Mouse (Mus musculus) ovary, postnatal 14 days (tissue): ENCODE data around the gene Endov.

Experiments used
- DNase-seq: peaks from one replicate; pipeline ENCODE4 v3.0.0; 2022; ENCODE audit warnings: low spot score

Endov gene

GRCm38 (mm10) chr11:119516677-119517361 is 25.7 kb downstream of the Endov start:
- no peak for DNase-seq

- no peak for DNase-seq
These were observed 28.2 kb downstream of the Endov start for GRCm38 (mm10) chr11:119519387-119519786.

DNA sequence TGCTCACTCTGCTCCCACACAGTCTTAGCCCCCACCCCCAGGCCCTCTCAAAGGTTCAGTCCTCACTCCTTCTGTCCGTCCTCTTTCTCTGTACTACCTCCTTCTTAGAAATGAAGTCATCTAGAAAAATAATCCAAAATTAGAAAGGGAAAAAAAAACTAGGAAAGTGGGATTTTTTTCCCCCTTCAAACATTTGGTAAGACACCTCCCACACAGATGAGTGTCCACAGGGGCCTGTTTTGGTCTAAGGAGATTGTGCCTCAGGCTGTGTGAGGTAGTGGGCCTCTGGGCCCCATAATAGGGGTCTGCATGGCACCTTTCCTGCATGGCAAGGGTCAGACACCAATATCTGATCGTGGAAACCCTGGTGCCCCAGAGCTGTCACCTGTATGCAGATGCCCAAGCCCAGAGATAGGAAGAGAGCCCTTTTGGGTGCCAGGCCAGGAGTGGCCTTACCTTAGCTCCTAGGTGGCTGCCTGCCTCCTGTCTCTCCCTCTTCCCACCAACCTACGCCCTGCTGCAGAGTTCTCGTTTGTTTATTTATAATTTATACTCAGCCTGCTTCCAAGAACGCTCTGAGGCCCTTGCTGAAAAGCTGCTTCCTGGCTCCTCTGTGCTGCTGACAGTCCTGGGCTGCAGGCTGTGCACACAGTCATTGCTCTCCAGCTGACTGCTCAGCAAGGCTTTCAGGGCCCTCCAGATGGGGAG is 29.0 kb downstream of the Endov start:
- no peak for DNase-seq

DNA sequence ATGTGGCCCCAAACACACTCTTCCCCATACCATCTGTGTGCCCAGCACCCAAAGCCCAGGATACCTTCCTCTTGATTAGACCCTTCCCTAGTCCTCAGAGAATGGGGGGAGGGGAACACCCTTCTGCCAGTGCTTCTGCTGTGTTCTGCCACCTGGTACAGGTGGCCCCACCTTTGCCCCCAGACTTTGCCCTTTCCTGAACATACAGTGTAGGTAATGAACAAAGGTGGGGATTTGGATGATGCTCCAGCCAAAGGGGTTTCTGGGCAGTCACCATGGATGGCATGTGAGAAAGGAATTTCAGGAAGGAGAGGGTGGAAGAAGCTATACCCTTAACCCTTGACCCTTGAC is 29.5 kb downstream of the Endov start:
- DNase-seq: no peak

- DNase-seq: no peak
These were observed 31.0 kb downstream of the Endov start for GRCm38 (mm10) chr11:119521920-119522710.

GRCm38 (mm10) chr11:119522779-119523178 is 31.6 kb downstream of the Endov start:
- DNase-seq: no peak

GRCm38 (mm10) chr11:119523392-119523791 is 32.2 kb downstream of the Endov start:
- DNase-seq: no peak

DNA sequence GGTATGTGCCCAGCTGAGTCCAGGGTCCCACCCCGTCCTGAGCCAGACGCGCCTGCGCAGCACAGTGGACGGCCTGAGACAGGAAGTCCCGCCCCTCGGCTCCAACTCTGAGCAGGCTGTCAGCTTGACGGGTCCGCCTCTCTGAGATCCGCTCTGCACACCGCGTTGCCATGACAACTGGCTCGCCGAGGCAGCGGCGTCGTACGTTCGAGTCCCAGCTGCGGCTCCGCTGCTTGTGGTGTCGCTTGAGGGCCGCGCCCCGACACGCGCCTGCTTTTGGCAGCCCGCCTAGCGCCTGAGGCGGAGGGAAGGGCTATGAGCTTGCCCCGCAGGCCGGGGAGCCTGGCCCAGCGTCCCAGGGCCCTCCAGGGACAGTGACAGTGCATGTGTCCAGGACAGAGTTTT is 33.4 kb downstream of the Endov start:
- peak; percentile 72 for DNase-seq

DNA sequence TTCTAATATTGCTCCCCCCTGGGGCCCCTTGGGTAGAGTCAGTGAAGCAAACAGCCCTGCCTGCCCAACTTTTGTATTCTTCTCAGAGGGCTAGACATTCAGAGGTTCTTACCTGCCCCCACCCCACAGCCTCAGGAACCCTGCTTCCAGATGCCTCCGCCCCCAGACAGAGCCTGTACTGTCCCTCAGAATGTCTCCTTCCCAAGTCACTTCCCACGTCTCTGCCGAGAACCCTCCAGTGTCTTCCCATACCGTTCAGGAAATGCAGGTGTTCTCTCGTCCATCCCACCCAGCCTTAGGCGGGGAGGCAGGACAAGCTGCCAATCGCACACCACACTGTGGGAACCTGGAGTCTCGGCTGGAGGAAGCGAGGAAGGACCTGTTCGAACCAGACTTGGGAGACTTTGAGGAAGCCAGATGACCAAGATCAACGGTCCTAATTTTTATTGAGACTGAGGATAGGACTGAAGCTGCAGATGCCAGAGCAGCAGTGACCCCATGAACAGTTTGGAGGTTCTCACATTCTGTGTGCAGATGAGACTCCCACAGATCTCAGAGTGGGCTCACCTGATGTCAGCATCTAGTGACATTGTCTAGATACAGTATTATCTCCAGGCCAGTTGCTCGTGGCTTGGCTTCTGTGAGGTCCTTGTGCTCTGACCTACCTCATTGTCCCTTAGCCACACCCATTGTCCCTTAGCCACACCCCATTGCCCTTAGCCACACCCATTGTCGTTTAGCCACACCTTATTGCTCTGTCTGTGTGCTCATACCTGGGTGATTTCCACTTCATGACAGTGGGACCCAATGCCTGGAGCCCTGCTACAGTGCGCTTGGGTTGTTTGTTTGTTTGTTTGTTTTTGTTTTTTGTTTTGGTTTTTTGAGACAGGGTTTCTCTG is 35.2 kb downstream of the Endov start:
- DNase-seq: no peak

GRCm38 (mm10) chr11:119528930-119529329 is 37.8 kb downstream of the Endov start:
- DNase-seq: no peak

- no peak for DNase-seq
These were observed 41.3 kb downstream of the Endov start for GRCm38 (mm10) chr11:119532460-119532859.

- no peak for DNase-seq
These were observed 42.6 kb downstream of the Endov start for GRCm38 (mm10) chr11:119533745-119534144.

DNA sequence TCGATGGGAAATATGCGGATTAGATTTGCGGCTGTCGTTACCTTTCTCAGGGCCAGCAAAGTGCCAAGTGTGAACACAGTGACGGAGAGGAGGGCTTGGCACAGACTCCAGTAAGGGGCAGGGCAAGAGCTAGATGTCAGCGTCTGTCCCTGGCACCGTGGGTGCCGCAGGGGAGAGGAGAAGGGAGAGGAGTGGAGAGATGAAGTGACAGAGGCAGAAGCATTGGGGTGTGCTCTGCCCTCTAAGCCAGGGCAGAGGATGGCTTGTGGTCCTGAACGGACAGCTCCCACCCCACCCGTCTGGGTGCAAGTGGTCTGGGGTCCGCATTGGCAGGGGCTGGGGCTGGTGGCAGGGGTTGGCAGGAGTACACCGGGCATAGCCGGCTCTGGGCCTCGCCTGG is 48.8 kb downstream of the Endov start:
- DNase-seq: no peak

GRCm38 (mm10) chr11:119540560-119540959 is 49.4 kb downstream of the Endov start:
- no peak for DNase-seq

GRCm38 (mm10) chr11:119541082-119541481 is 49.9 kb downstream of the Endov start:
- no peak for DNase-seq

GRCm38 (mm10) chr11:119542371-119542770 is 51.2 kb downstream of the Endov start:
- DNase-seq: no peak

DNA sequence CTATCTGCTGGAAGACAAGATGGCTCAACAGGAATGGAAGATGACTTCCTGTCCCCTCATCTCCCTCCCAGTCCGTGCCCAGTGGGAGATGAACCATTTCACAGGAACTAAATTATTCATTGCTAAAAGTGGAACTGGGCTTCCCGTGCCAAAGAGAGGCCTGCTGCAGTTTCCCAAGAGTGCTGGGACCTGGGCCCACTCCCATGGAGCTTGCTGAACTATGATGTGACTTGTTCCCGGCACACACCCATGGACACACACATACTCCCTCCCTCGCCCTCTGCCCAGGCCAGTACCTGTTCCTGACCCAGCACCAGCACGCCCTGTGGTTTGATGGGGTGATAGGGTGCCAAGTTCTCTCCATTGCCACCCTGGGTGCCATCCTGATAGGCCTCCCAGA is 51.7 kb downstream of the Endov start:
- DNase-seq: no peak

DNA sequence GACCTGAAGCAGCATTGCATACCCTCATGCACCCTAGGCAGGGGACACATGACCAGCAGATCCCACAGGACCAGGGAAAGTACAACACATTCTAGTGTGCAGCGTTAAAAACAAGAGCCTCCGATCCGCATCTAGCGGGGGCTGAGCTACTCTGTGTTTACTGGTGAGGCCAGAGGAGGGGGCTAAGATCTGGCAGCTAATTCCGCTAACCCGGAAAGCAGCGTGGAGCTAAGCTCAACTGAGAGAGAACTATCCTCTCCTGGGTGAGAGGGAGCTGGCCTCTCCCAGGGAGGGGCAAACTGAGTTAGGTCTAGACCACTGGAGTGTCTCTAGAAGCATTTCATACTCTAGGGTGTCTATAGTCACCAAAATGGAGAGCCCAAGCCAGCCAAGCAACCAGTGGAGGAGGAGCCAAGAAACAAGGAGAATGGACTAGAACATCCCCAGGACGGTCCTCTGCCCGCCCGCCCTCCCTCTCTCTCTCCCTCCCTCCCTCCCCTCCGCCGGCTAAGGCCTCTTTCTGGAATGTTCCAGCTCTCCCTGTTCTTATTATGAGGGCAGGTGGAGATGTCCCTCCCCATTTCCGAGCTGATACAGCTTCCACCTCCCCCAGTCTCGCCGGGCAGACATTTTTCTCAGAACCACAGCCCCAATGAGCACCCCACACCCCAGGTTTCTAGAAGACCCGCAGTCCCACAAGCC is 52.8 kb downstream of the Endov start:
- DNase-seq: no peak

DNA sequence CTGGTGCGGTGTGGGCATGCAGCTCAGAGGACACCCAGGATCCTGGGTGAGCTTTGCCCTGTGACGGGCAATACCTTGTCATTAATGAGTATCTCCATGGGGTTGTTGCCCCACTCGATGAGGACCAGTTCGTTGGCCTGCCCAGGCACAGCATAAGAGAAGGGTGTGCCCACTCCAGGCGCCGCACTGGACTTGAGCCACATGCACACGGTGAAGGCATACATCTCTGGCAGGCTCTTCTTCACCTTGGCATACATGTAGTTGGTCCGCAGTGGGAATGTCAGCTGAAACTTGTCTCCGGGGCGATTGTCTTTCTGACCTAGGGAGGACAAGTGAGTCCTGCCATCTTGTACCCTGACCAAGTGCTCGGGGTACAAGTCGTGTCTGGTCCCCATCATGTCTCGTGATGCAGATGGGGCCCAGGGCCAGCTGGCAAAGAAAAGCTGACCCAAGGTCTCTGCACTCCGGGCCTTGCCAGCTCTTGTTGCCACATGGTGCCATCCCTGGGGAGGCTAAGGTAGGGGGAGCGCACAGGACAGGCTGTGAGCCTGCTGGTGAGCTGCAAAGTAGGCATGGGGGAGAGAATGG is 53.5 kb downstream of the Endov start:
- no peak for DNase-seq

DNA sequence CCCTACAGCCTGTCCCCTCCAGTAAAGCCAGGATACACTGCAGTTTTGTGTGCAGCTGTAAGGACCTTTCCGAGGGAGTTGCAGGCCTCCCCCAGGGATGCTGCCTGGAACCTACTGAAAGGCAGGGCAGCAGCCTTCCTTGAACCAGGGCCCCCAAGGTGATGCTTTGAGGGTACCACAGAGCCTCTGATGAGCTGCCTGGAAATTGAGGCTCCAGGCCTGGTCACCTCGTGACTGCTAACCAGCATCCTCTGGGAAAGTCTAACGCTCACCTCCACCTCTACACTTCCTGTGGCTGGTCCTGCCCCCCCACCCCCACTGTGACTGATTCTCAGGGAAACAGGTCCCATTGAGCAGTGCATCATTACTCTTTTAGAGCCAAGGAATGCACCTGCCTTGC is 54.1 kb downstream of the Endov start:
- no peak for DNase-seq
